Mouse (Mus musculus) MEL (cell line): ENCODE data around the gene Krt12. TPM values are rescaled to one million over a fixed set of nuclear protein-coding genes. Genes with fewer than 3 reads are reported as not detected.

Experiments used
- DNase-seq: peaks from one replicate; pipeline ENCODE4 v3.0.0; 2011; ENCODE audit warnings: low read depth, low spot score
- H3K27ac ChIP-seq: 2 replicates; pipeline ENCODE4 v1.5.1; 2012; ENCODE audit warnings: low read depth, mild to moderate bottlenecking, control low read depth, low read length, moderate library complexity; ENCODE audit not compliant: control insufficient read depth
- H3K27me3 ChIP-seq, 2 experiments: fragments of 150-350 bp in 1 of 2; sonication (generic) in 1 of 2; 2 replicates each; pipeline ENCODE4 v1.6.1; 2012; ENCODE audit warnings: low read length in 2 of 2, mild to moderate bottlenecking in 2 of 2, improper control_type of control experiment in 1 of 2, moderate library complexity in 1 of 2; ENCODE audit not compliant: insufficient read depth in 2 of 2, control insufficient read depth in 1 of 2
- H3K36me3 ChIP-seq, 2 experiments: 2 replicates each; pipeline ENCODE4 v1.6.1; 2012 to 2014; ENCODE audit warnings: low read length in 2 of 2, improper control_type of control experiment in 1 of 2, inconsistent platforms in 1 of 2, mild to moderate bottlenecking in 1 of 2; ENCODE audit not compliant: insufficient read depth in 2 of 2, control insufficient read depth in 1 of 2
- H3K4me1 ChIP-seq, 2 experiments: fragments of 150-350 bp in 1 of 2; sonication (generic) in 1 of 2; 2 replicates each; pipeline ENCODE4 v1.6.1; 2012; ENCODE audit warnings: low read length in 2 of 2, improper control_type of control experiment in 1 of 2, mild to moderate bottlenecking in 1 of 2; ENCODE audit not compliant: insufficient read depth in 2 of 2, control insufficient read depth in 1 of 2
- H3K4me3 ChIP-seq, 2 experiments: fragments of 150-350 bp in 1 of 2; sonication (generic) in 1 of 2; 2 replicates each; pipeline ENCODE4 v1.5.1; 2012; ENCODE audit warnings: low read depth in 2 of 2, low read length in 2 of 2, mild to moderate bottlenecking in 2 of 2, moderate library complexity in 2 of 2, control low read depth in 1 of 2, improper control_type of control experiment in 1 of 2; ENCODE audit not compliant: control insufficient read depth in 1 of 2, insufficient read depth in 1 of 2
- H3K79me2 ChIP-seq: 2 replicates; pipeline ENCODE4 v1.6.1; 2012; ENCODE audit warnings: mild to moderate bottlenecking, low read length, moderate library complexity; ENCODE audit not compliant: control insufficient read depth, poor library complexity, insufficient read depth
- H3K9ac ChIP-seq: 2 replicates; pipeline ENCODE4 v1.6.1; 2012; ENCODE audit warnings: low read depth, mild to moderate bottlenecking, control low read depth, low read length, moderate library complexity; ENCODE audit not compliant: control insufficient read depth, poor library complexity, severe bottlenecking
- H3K9me3 ChIP-seq: fragments of 150-350 bp; sonication (generic); replicated peaks from 2 replicates; pipeline ENCODE4 v1.6.1; 2012; ENCODE audit warnings: mild to moderate bottlenecking, low read length, improper control_type of control experiment, moderate library complexity; ENCODE audit not compliant: insufficient read depth
- ELF1 ChIP-seq: IDR thresholded peaks from 2 replicates; pipeline ENCODE4 v1.6.1; 2014; ENCODE audit warnings: low read depth, mild to moderate bottlenecking, inconsistent platforms, low read length, improper control_type of control experiment, moderate library complexity
- GABPA ChIP-seq: IDR thresholded peaks from 2 replicates; pipeline ENCODE4 v1.6.1; 2012; ENCODE audit warnings: low read depth, mild to moderate bottlenecking, inconsistent platforms, low read length, improper control_type of control experiment, moderate library complexity
- GATA1 ChIP-seq: IDR thresholded peaks from 2 replicates; pipeline ENCODE4 v1.6.1; 2011; ENCODE audit warnings: low read depth, low read length, improper control_type of control experiment
- JUND ChIP-seq: IDR thresholded peaks from 2 replicates; pipeline ENCODE4 v1.6.1; 2011; ENCODE audit warnings: low read depth, mild to moderate bottlenecking, improper control_type of control experiment, low read length
- KAT2A ChIP-seq: conservative IDR thresholded peaks from 2 replicates; pipeline ENCODE4 v1.6.1; 2012; ENCODE audit warnings: low read depth, low read length, improper control_type of control experiment, inconsistent platforms
- MAX ChIP-seq: IDR thresholded peaks from 2 replicates; pipeline ENCODE4 v1.6.1; 2011; ENCODE audit warnings: low read length, improper control_type of control experiment
- MEF2A ChIP-seq: IDR thresholded peaks from 2 replicates; pipeline ENCODE4 v1.6.1; 2014; ENCODE audit warnings: low read depth, mild to moderate bottlenecking, inconsistent platforms, low read length, improper control_type of control experiment; ENCODE audit not compliant: poor library complexity, insufficient replicate concordance, severe bottlenecking; ENCODE audit errors: extremely low read depth
- MYB ChIP-seq: IDR thresholded peaks from 2 replicates; pipeline ENCODE4 v1.6.1; 2011; ENCODE audit warnings: mild to moderate bottlenecking, low read depth, low read length, improper control_type of control experiment
- MYC ChIP-seq: IDR thresholded peaks from 2 replicates; pipeline ENCODE4 v1.6.1; 2011; ENCODE audit warnings: low read depth, mild to moderate bottlenecking, low read length, improper control_type of control experiment, moderate library complexity
- NELFE ChIP-seq: IDR thresholded peaks from 2 replicates; pipeline ENCODE4 v1.6.1; 2011; ENCODE audit warnings: low read depth, low read length, improper control_type of control experiment
- NRF1 ChIP-seq: IDR thresholded peaks from 2 replicates; pipeline ENCODE4 v1.6.1; 2014; ENCODE audit warnings: low read depth, mild to moderate bottlenecking, inconsistent platforms, low read length, improper control_type of control experiment, moderate library complexity; ENCODE audit not compliant: poor library complexity, insufficient read depth, severe bottlenecking
- POLR2A ChIP-seq, 2 experiments: IDR thresholded peaks; 2 replicates each; pipeline ENCODE4 v1.6.1; 2011 to 2012; ENCODE audit warnings: low read length in 2 of 2, mild to moderate bottlenecking in 2 of 2, control low read depth in 1 of 2, improper control_type of control experiment in 1 of 2, low read depth in 1 of 2, moderate library complexity in 1 of 2; ENCODE audit not compliant: control insufficient read depth in 1 of 2, insufficient read depth in 1 of 2, poor library complexity in 1 of 2
- RCOR1 ChIP-seq: IDR thresholded peaks from 2 replicates; pipeline ENCODE4 v1.6.1; 2012; ENCODE audit warnings: low read depth, mild to moderate bottlenecking, inconsistent platforms, low read length, improper control_type of control experiment
- TAL1 ChIP-seq: IDR thresholded peaks from 2 replicates; pipeline ENCODE4 v1.6.1; 2012; ENCODE audit warnings: mild to moderate bottlenecking, inconsistent platforms, low read length, moderate library complexity, mixed read lengths
- TBP ChIP-seq: IDR thresholded peaks from 2 replicates; pipeline ENCODE4 v1.8.0; 2011; ENCODE audit warnings: low read depth, low read length, improper control_type of control experiment
- ZC3H11A ChIP-seq: IDR thresholded peaks from 2 replicates; pipeline ENCODE4 v1.6.1; 2012; ENCODE audit warnings: low read depth, mild to moderate bottlenecking, inconsistent platforms, low read length, improper control_type of control experiment
- ZKSCAN1 ChIP-seq: IDR thresholded peaks from 2 replicates; pipeline ENCODE4 v1.6.1; 2012; ENCODE audit warnings: low read depth, mild to moderate bottlenecking, inconsistent platforms, low read length, improper control_type of control experiment, moderate library complexity
- ZMIZ1 ChIP-seq: IDR thresholded peaks from 2 replicates; pipeline ENCODE4 v1.6.1; 2012; ENCODE audit warnings: low read depth, mild to moderate bottlenecking, inconsistent platforms, low read length, improper control_type of control experiment, moderate library complexity
- ZNF384 ChIP-seq: IDR thresholded peaks from 2 replicates; pipeline ENCODE4 v1.6.1; 2012; ENCODE audit warnings: low read depth, mild to moderate bottlenecking, inconsistent platforms, low read length, improper control_type of control experiment
- polyA plus RNA-seq, 2 experiments: library from polyadenylated mRNA; stranded (reverse) in 1 of 2; unstranded in 1 of 2; fragments of >175 nt in 1 of 2; fragments of >200 nt in 1 of 2; gene quantifications; 2 replicates each; pipeline versions ENCODE4 v1.2.1 to v1.2.4; 2012; ENCODE audit warnings: low replicate concordance in 2 of 2, low read depth in 1 of 2; ENCODE audit not compliant: insufficient read length in 2 of 2, insufficient read depth in 1 of 2, missing spikeins in 1 of 2
- total RNA-seq: library from RNA; depleted of rRNA; stranded (reverse); fragments of 300-350 nt; gene quantifications from 2 replicates; pipeline ENCODE4 v1.2.3, GENCODE M21; 2012

The Krt12 gene
- total and polyA plus RNA-seq, 3 experiments, result 0.10 TPM; not detected in 2

DNA sequence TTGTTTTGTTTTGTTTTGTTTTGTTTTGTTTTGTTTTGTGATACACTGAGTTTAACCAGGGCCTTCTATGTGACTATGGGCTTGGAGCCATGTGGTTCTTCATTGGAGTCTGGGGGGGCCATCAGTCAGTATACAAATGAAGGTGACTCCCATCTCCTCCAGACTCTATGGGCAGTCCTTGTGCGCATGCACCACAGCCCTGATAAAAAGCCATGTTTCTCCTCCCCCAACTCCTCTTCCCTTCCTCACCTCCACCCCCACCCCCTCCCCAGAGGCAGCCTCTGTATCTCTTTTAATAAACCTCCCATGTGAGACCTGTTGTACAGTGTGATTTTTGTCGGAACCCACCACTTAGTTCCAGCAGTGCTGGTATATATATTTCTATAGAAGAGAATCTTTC lies 25.4 kb downstream of the Krt12 start:
- H3K36me3 ChIP-seq, result peaks cover 0 to 23% of the 10 kb centered on the region in 2 experiments; a peak in 2 of 4 replicates
- H3K4me1 ChIP-seq, result peaks cover 0 to 21% of the 10 kb centered on the region in 2 experiments; a peak in 3 of 4 replicates
- no peak overlapping the region; the same call in 1 of the 2 replicates for H3K9ac ChIP-seq
- no peaks in the 10 kb centered on the region for H3K9me3 ChIP-seq
- H3K4me3 ChIP-seq, result no peak overlapping the region
- TF ChIP-seq KAT2A (no peak), ZKSCAN1 (no peak), NRF1 (peak; percentile 66)
- no peak overlapping the region for H3K27ac ChIP-seq
- DNase-seq, result peak; percentile 61
- peaks cover 2% of the 10 kb centered on the region; the same call in 1 of the 2 replicates for H3K79me2 ChIP-seq
- H3K27me3 ChIP-seq, result no peaks in the 10 kb centered on the region

DNA sequence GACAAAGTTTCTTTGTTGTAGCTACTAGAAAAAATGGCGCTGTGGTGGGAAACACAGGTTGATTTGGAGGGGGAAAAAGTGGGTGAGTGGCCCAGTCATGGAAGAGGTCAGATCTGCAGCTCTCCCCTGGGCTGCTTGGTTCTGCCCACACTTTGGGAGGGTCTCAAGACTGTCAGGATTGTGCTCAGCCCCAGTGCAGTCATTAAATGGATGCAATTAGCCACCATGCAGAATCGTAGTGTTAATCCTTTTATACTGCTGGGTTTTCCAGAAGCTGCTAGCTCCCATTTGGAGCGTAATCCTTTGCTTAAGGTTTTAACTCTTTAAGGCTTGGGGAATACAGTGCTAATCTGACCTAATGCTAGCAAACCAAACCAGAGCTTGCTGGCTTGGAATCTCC lies 26.0 kb downstream of the Krt12 start:
- Histone ChIP-seq H3K4me1 (peaks cover 0 to 21% of the 10 kb centered on the region in 2 experiments; a peak in 3 of 4 replicates), H3K4me3 (no peak overlapping the region), H3K36me3 (peaks cover 0 to 23% of the 10 kb centered on the region in 2 experiments; a peak in 2 of 4 replicates), H3K9ac (no peak overlapping the region), H3K79me2 (peaks cover 2% of the 10 kb centered on the region; the same call in 1 of the 2 replicates), H3K27ac (no peak overlapping the region), H3K9me3 (no peaks in the 10 kb centered on the region)
- TF ChIP-seq POLR2A (IDR thresholded peaks at IDR 0.05; ENCODE audit: control insufficient read depth in 1 of 2, insufficient read depth in 1 of 2, low read depth in 1 of 2, low read length in 2 of 2, poor library complexity in 1 of 2) (no peak), ZMIZ1 (no peak), TAL1 (no peak), MYC (no peak), MAX (no peak), GATA1 (no peak), MEF2A (no peak), ZC3H11A (no peak), MYB (no peak), TBP (no peak)
- TF ChIP-seq, all 39 proteins: peak for 0
- no peak for DNase-seq
- H3K27me3 ChIP-seq, result no peaks in the 10 kb centered on the region; a peak in 1 of 4 replicates

DNA sequence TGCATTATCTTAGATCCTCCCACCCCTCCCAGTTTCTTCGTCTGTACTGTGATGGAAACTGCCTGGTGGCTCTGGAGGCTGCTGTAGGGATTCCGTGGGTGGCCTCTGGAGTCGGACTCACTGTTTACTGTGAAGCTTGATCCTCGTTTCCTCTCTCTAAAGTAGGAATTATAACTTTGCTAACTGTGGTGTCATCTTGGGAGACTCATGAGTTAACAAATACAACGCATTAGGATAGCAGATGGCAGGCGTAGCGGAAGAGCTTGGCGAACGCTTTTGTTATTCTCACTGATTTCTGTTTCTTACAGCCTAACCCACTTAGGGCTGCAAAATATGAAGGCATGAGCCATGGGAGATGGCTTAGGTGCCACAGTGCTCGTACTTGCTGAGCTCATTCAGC lies 29.6 kb downstream of the Krt12 start:
- TF ChIP-seq NELFE (no peak), POLR2A (IDR thresholded peaks at IDR 0.05; ENCODE audit: control insufficient read depth in 1 of 2, insufficient read depth in 1 of 2, low read depth in 1 of 2, low read length in 2 of 2, poor library complexity in 1 of 2) (no peak), MEF2A (no peak), RCOR1 (no peak), ELF1 (no peak), JUND (no peak), ZMIZ1 (no peak), ZNF384 (no peak), GABPA (no peak), ZKSCAN1 (no peak)
- H3K4me3 ChIP-seq, result no peak overlapping the region
- H3K36me3 ChIP-seq, result peaks cover 0 to 11% of the 10 kb centered on the region in 2 experiments; a peak in 2 of 4 replicates
- H3K9ac ChIP-seq, result no peak overlapping the region
- DNase-seq, result no peak
- H3K4me1 ChIP-seq, result peaks cover 0 to 6% of the 10 kb centered on the region in 2 experiments; a peak in 3 of 4 replicates
- H3K79me2 ChIP-seq, result no peaks in the 10 kb centered on the region; the same call in 1 of the 2 replicates
- no peak overlapping the region for H3K27ac ChIP-seq
- H3K9me3 ChIP-seq, result no peaks in the 10 kb centered on the region
- peaks cover 7 to 12% of the 10 kb centered on the region in 2 experiments for H3K27me3 ChIP-seq
